Mouse (Mus musculus) heart, embryonic 10.5 days (tissue): ENCODE data around the gene a. TPM values are rescaled to one million over a fixed set of nuclear protein-coding genes. Genes with fewer than 3 reads are reported as not detected.
"Not testable (repeated sequence)": the region's sequence is repeated elsewhere in the genome, so short reads cannot be mapped to it uniquely, and the experiment has no call there.

Source experiments
- DNase-seq: peaks from one replicate; pipeline ENCODE4 v3.0.0-alpha.2; 2017; ENCODE audit warnings: low spot score
- H3K27ac ChIP-seq: fragments of 300-500 bp; sonication (generic); 2 replicates; pipeline ENCODE4 v1.5.1; 2016; ENCODE audit warnings: mild to moderate bottlenecking
- H3K27me3 ChIP-seq: fragments of 300-500 bp; sonication (generic); 2 replicates; pipeline ENCODE4 v1.6.1; 2016; ENCODE audit warnings: mild to moderate bottlenecking; ENCODE audit not compliant: poor library complexity, insufficient read depth, severe bottlenecking
- H3K36me3 ChIP-seq: fragments of 300-500 bp; sonication (generic); 2 replicates; pipeline ENCODE4 v1.6.1; 2016; ENCODE audit warnings: mild to moderate bottlenecking, moderate library complexity
- H3K4me1 ChIP-seq: fragments of 300-500 bp; sonication (generic); 2 replicates; pipeline ENCODE4 v1.6.1; 2016; ENCODE audit warnings: mild to moderate bottlenecking
- H3K4me3 ChIP-seq: fragments of 300-500 bp; sonication (generic); 2 replicates; pipeline ENCODE4 v1.5.1; 2016; ENCODE audit warnings: mild to moderate bottlenecking, moderate library complexity
- H3K9me3 ChIP-seq: fragments of 300-500 bp; sonication (generic); 2 replicates; pipeline ENCODE4 v1.6.1; 2016; ENCODE audit warnings: mild to moderate bottlenecking, moderate library complexity
- WGBS: fragments of 180-500 bp; shearing (Covaris S2); methylation state at CpG from one replicate; pipeline ENCODE4 v1.1.7; 2016; 5-methylcytosine and 5-hydroxymethylcytosine counted together
- polyA plus RNA-seq: library from polyadenylated mRNA; unstranded; fragments of >200 nt; fragmentation: Nextera tagmentation; extraction: Ambion mirVana; gene quantifications from 2 replicates; pipeline ENCODE4 v1.2.1, GENCODE M21; 2016

Gene a
- polyA plus RNA-seq, 1 experiment from 2014 or later, result 2.5 TPM

DNA sequence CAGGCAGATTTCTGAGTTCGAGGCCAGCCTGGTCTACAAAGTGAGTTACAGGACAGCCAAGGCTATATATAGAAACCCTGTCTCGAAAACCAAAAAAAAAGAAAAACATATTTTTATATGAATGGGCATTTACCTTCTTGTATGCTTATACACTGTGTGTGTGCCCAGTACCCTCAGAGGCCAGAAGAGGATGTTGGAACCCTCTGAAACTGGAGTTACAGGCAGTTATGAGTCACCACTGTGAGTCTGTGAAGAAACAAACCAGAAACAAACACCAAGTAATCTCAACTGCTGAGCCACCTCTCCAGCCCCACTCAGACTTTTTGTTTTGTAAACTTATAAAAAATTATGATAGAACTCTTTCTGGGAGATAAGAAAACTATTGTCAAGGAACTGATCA, 255.6 kb downstream of the a start:
- WGBS, result 79% methylated on average over 2 of the region's 2 CpGs
- Histone ChIP-seq H3K27me3 (no peaks in the 10 kb centered on the region), H3K4me1 (peaks cover 16% of the 10 kb centered on the region), H3K36me3 (no peaks in the 10 kb centered on the region), H3K4me3 (no peak overlapping the region), H3K9me3 (no peaks in the 10 kb centered on the region), H3K27ac (no peak overlapping the region)
- DNase-seq, result no peak

DNA sequence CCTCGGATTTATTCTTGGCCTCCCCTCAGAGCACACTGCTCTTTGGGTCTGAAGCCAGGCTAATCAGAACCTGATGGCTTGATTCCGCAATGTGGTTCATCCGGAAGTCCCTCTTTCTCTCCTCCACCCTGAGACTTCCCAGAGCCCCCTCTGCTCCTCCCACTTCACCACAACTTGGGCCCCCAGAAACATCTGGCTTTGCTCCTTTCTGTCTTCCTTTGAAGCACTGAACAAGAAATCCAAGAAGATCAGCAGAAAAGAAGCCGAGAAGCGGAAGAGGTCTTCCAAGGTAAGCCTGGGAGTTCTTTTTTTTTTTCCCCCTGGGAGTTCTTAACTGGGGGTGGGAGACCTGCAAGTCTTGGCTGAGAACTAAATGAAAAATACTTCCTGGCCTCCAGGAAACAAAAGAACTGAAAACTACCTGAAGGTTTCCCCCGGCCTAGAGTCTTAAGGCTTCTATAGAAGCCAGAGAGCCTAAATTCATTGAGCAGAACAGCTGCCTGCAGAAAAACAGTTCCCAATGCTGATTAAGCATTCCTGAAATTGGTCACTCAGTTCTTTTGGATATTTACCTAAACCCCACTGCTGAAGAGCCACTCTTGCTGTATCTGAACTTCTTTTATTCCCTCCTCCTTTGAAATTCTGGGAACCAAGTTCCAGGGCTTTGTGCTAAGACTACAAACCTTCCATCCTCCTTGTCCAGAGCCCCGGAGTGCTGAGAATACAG, 256.4 kb downstream of the a start:
- Histone ChIP-seq H3K27me3 (no peaks in the 10 kb centered on the region), H3K27ac (peak overlapping the region; percentile 10; the same call in 1 of the 2 replicates), H3K9me3 (no peaks in the 10 kb centered on the region), H3K36me3 (no peaks in the 10 kb centered on the region), H3K4me1 (peaks cover 23% of the 10 kb centered on the region), H3K4me3 (no peak overlapping the region)
- no peak for DNase-seq
- WGBS, result 49% methylated on average over 7 of the region's 7 CpGs

DNA sequence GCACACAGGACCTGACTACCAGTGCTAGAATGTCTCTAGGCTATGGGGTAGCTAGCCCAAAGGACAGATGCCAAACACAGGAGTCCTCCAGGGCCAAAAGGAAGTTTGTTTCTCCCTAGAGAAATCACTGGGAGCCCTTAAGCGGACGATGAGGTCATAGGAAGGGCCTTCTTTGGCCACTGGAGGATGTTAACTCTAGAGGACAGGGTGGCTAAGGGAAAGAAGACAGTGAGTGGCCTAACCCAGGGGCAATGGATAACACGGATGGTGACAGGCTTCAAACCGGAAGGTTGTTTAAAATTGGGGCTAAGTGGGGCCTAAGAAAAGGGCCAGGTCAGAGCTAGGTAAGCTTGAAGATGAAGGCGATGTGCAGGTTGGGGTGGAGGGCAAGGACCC, 258.9 kb downstream of the a start:
- no peaks in the 10 kb centered on the region for H3K36me3 ChIP-seq
- no peaks in the 10 kb centered on the region for H3K27me3 ChIP-seq
- 27% methylated on average over 5 of the region's 5 CpGs for WGBS
- peak overlapping the region; percentile 90 for H3K27ac ChIP-seq
- DNase-seq, result no peak
- peak overlapping the region; percentile 68 for H3K4me3 ChIP-seq
- H3K9me3 ChIP-seq, result no peaks in the 10 kb centered on the region
- peaks cover 19% of the 10 kb centered on the region for H3K4me1 ChIP-seq

DNA sequence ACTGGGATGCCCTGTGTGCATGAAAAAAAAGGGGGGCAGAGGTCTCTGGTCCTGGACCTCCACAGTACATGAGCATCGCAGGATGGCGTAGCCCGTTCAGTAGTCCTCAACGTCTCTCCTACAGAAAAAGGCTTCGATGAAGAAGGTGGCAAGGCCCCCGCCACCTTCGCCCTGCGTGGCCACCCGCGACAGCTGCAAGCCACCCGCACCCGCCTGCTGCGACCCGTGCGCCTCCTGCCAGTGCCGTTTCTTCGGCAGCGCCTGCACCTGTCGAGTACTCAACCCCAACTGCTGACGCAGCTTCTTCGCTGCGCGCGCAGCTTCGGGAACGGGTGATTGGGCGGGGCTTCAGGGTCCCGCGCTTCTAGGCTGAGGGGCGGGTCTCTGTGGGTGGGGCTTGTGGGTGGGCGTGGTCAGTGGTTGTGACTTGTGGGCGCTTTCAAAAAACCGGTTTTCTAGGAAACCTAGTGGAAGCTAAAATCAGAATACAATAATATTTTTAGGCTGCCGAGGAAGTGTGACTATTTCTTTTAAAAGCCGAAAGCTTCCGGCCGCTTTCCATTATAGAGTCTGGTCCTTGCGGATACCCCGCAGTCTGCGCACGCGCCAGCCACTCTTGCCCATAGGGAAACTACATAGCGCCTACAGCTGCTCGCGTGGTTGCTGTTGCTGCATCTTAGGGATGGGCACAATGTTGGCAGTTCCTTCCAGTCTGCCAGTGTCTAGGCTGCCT, 259.5 kb downstream of the a start:
- H3K36me3 ChIP-seq, result no peaks in the 10 kb centered on the region
- H3K27ac ChIP-seq, result peak overlapping the region; percentile 90
- H3K9me3 ChIP-seq, result no peaks in the 10 kb centered on the region
- 2% methylated on average over 45 of the region's 45 CpGs for WGBS
- peaks cover 19% of the 10 kb centered on the region for H3K4me1 ChIP-seq
- H3K27me3 ChIP-seq, result no peaks in the 10 kb centered on the region
- peak overlapping the region; percentile 68 for H3K4me3 ChIP-seq
- DNase-seq, result peak; percentile 98

DNA sequence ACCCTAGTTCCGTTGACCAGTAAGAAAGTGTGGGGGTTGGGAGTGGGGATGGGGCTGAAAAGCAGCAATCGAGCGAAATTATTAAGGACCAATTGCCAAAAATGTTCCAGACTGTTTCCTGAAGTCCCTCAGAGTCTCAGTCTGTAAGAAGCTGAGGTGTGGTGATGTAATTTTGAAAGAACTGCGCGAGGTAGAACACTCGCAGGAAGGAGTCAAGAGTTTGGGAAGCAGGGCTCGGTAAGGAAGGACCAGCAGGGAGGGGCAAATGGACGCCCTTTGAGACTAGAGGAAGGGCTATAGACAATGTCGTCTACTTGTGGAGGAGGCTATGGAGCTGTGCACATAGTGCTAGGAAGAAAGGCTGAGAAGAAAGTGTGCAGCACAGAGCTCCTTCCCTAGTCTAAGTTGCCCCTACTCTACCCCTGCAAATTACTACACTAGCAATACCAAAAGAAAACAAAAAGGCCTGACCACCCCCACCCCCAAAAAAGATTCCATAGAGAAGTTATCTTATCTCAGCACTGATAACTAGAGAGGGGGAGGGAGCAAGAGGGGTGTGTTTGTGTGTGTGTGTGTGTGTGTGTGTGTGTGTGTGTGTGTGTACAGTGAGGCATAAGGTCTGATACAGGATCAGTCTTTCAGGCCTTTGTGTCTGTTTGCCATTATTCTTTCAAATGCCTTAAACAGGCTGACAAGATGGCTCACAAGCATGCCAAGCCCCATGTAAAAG, 260.6 kb downstream of the a start:
- WGBS, result 12% methylated on average over 9 of the region's 9 CpGs
- Histone ChIP-seq H3K36me3 (no peaks in the 10 kb centered on the region), H3K9me3 (no peaks in the 10 kb centered on the region), H3K4me3 (peak overlapping the region; percentile 68), H3K4me1 (peaks cover 19% of the 10 kb centered on the region), H3K27ac (peak overlapping the region; percentile 90), H3K27me3 (no peaks in the 10 kb centered on the region)
- DNase-seq, result no peak

DNA sequence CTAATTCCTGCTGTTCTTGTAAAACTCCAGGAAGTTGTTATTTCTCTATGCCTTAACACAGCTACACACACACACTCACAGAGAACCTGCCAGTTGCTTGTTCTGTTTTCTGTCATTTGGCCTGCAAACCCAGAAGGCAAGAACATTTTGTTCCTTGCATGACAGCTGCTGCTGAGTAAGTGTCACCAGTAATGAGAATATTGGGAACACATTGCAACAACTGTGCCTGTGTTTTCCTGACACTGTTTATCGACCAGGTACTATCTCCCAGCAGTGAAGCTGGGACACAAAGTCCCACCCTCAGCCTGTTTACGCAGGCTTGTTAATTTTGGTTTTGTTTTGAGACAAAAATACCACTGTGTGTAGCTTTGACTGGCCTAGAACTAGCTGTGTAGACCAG, 261.5 kb downstream of the a start:
- 66% methylated on average over 2 of the region's 2 CpGs for WGBS
- no peaks in the 10 kb centered on the region for H3K36me3 ChIP-seq
- H3K27ac ChIP-seq, result no peak overlapping the region
- DNase-seq, result no peak
- no peaks in the 10 kb centered on the region for H3K9me3 ChIP-seq
- peaks cover 19% of the 10 kb centered on the region for H3K4me1 ChIP-seq
- no peaks in the 10 kb centered on the region for H3K27me3 ChIP-seq
- no peak overlapping the region for H3K4me3 ChIP-seq

DNA sequence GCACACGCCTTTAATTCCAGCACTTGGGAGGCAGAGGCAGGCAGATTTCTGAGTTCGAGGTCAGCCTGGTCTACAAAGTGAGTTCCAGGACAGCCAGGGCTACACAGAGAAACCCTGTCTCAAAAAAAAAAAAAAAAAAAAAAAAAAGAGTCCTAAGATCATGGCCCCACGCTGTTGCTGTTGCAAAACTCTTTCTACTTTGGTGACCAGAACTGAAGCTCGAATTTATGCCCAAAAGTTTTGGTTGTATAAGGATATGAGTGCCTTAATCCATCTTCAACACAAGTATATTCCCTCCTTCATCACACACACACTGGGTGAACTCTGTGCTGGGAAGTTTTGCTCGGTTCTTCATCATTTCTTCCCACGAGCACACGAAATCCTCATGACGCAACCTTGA, 262.3 kb downstream of the a start:
- not testable (repeated sequence) for H3K27ac ChIP-seq, H3K27me3 ChIP-seq, H3K9me3 ChIP-seq, DNase-seq, H3K4me3 ChIP-seq, H3K36me3 ChIP-seq
- H3K4me1 ChIP-seq, result peaks cover 19% of the 10 kb centered on the region
- WGBS, result 90% methylated on average over 8 of the region's 8 CpGs

DNA sequence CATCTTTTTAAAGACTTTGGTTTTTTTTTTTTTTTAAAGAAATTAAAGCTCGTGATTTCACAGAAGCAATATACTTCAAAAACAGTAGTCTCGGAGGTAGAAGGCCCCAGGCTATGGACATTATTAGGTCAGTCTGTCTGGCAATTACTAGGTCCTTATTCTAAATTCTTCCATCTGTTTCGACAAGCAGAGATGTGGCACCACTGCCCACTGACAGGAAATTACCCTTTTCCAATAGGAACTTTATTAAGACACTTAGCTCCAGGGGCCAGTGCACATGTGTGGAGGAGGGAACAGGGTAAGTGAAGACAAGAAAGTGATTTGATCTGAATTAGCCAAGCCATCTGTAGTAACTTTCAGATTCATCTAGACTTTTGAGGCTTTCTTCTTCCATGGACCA, 263.5 kb downstream of the a start:
- no peak for DNase-seq
- H3K4me1 ChIP-seq, result peaks cover 19% of the 10 kb centered on the region
- no peaks in the 10 kb centered on the region for H3K27me3 ChIP-seq
- no peak overlapping the region for H3K27ac ChIP-seq
- no peak overlapping the region for H3K4me3 ChIP-seq
- peaks cover 7% of the 10 kb centered on the region for H3K36me3 ChIP-seq
- WGBS, result 84% methylated on average over 3 of the region's 3 CpGs
- H3K9me3 ChIP-seq, result no peaks in the 10 kb centered on the region

DNA sequence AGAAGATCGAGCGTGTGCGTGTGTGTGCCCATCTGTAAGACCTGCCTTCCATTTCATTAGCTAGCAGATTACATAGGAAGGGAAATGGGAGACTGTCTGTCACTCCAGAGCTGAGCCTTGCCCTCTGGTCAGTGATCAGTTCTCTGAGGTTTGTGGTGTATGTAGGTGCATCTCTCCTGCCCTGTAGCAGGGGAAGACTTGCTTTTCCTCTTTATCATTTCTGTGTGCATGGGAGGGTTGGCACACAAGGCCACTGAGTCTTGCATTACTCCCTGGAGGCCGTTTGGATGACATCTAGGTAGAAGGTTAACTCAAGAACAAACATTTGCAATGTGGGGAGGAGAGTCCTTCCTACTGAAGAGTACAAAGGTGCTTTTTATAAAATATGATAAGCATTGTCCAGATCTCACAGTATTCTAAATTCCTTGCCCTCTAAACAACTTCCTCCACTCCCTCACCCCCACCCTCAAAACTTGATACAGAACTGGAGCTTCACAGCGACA, 264.9 kb downstream of the a start:
- WGBS, result 68% methylated on average over 5 of the region's 5 CpGs

DNA sequence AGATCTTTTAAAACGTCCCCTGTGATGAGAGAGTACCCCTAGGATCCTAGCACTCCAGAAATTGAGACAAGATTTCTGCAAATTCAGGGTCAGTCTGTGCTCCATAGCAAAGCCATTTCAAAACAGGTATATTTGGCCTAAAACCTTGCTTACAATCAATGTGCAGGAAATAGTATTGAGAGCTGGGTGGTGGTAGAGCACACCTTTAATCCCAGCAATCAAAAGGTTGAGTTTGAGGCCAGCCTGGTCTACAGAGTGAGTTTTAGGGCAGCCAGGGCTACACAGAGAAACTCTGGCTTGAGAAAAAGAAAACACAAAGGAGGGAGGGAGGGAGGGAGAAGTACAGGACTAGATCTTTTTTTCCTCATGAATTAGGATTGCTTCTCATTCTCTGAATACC, 266.2 kb downstream of the a start:
- WGBS, result 66% methylated on average over 1 of the region's 1 CpGs
- Histone ChIP-seq H3K4me3 (no peak overlapping the region), H3K9me3 (no peaks in the 10 kb centered on the region), H3K4me1 (peaks cover 2% of the 10 kb centered on the region), H3K36me3 (peaks cover 28% of the 10 kb centered on the region), H3K27me3 (no peaks in the 10 kb centered on the region), H3K27ac (no peak overlapping the region)
- no peak for DNase-seq

More for the DNA sequence above, 264.9 kb downstream of the a start:
- no peak for DNase-seq
- no peaks in the 10 kb centered on the region for H3K9me3 ChIP-seq
- peaks cover 15% of the 10 kb centered on the region for H3K36me3 ChIP-seq
- no peak overlapping the region for H3K4me3 ChIP-seq
- peaks cover 13% of the 10 kb centered on the region for H3K4me1 ChIP-seq
- H3K27me3 ChIP-seq, result no peaks in the 10 kb centered on the region
- no peak overlapping the region for H3K27ac ChIP-seq

DNA sequence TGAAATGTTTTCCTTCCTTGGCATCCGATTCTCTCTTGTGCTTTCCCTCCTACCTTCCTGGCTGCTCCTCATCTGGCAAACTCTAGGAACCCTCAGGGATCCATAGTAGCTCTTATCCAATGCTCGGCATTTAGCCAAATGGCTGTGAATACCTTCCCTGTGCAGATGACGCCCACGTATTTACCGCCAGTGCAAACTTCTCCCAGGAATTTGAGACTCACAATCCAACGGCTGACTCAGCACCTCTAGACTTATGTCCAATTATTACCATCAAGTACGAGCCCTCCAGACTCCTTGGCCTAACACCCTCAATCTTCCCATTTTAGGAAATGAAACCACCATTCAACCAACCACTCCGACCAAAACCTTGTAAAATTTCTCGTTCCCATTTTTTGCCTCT, 279.8 kb downstream of the a start:
- Histone ChIP-seq H3K4me3 (no peak overlapping the region), H3K36me3 (peaks cover 30% of the 10 kb centered on the region), H3K4me1 (peaks cover 22% of the 10 kb centered on the region), H3K27ac (no peak overlapping the region), H3K27me3 (no peaks in the 10 kb centered on the region), H3K9me3 (no peaks in the 10 kb centered on the region)
- 85% methylated on average over 9 of the region's 9 CpGs for WGBS
- DNase-seq, result no peak

DNA sequence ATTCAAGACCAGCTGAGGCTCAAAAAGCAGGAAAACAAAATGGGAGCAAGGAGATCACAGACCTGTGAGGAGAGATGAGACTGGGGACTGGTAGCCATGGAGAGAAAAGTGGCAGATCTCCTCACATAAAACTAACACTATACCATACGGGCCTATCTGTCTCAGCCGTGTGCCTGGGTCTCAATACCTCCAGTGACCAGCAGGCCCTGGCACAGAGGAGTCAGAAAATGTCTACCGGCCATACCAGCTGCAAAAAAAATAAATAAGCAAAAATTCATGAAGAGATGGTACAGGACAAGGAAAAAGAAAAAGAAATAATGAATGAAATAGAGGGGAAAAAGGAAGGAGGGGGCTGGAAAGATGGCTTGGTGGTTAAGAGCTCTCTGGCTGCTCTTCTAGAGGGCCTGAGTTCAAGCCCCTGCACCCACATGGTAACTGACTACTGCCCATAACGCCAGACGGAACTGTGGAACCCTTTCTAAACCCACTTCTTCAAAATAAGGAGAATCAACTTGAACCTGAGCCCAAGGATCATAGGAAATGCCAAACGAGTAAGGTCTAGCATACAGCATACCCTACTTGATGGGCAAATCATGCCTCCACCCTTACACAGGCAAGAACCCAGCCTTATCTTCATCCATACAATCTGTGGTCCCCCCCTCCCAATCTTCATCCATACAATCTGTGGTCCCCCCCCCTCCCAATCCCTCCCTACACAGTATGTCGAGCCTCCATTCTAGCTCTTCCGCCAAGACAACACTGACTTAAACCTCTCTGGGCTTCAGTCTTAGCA, 281.3 kb downstream of the a start:
- Histone ChIP-seq H3K9me3 (no peaks in the 10 kb centered on the region), H3K4me3 (peak overlapping the region; percentile 76; the same call in 1 of the 2 replicates), H3K27me3 (no peaks in the 10 kb centered on the region), H3K27ac (no peak overlapping the region), H3K36me3 (peaks cover 15% of the 10 kb centered on the region), H3K4me1 (peaks cover 22% of the 10 kb centered on the region)
- DNase-seq, result no peak
- WGBS, result 89% methylated on average over 8 of the region's 8 CpGs
